Mouse (Mus musculus): Measurements from ENCODE around the gene Myb. TPM values are rescaled to one million over a fixed set of nuclear protein-coding genes. Genes with fewer than 3 reads are reported as not detected.
A peak's percentile ranks its signal among the peaks of the same experiment; 100 is the strongest.

Gene Myb
- polyA plus RNA-seq, 1 experiment, result 334 TPM

- WGBS, result 61% methylated on average over 10 of the region's 10 CpGs
Measured at GRCm38 (mm10) chr10:21192436-21192835, 31.7 kb upstream of the Myb start.

GRCm38 (mm10) chr10:21189756-21190397, 29.1 kb upstream of the Myb start:
- 91% methylated on average over 9 of the region's 9 CpGs for WGBS
- Histone ChIP-seq H3K4me3 (ENCODE audit: control insufficient read depth, insufficient read depth, low read length) (no peak overlapping the region), H3K36me3 (ENCODE audit: control insufficient read depth, insufficient read depth, low read length) (no peaks in the 10 kb centered on the region), H3K27me3 (ENCODE audit: control insufficient read depth, insufficient read depth, low read length) (no peaks in the 10 kb centered on the region), H3K27ac (ENCODE audit: control insufficient read depth, insufficient read depth, low read length) (no peak overlapping the region), H3K4me1 (replicated peaks; ENCODE audit: control insufficient read depth, insufficient read depth, low read length) (peaks cover 43% of the 10 kb centered on the region)
- DNase-seq, result no peak
- no peak for TF ChIP-seq POLR2A (IDR thresholded peaks at IDR 0.05; ENCODE audit: control insufficient read depth, extremely low read depth, insufficient read depth, low read length, poor library complexity)
- TF ChIP-seq CTCF (IDR thresholded peaks at IDR 0.05; ENCODE audit: borderline replicate concordance, control insufficient read depth, extremely low read depth, insufficient read depth, low read length, poor library complexity), result no peak

More at GRCm38 (mm10) chr10:21192436-21192835, 31.7 kb upstream of the Myb start:
- no peaks in the 10 kb centered on the region for H3K27me3 ChIP-seq (ENCODE audit: control insufficient read depth, insufficient read depth, low read length)
- TF ChIP-seq CTCF (IDR thresholded peaks at IDR 0.05; ENCODE audit: borderline replicate concordance, control insufficient read depth, extremely low read depth, insufficient read depth, low read length, poor library complexity), result no peak
- TF ChIP-seq POLR2A (IDR thresholded peaks at IDR 0.05; ENCODE audit: control insufficient read depth, extremely low read depth, insufficient read depth, low read length, poor library complexity), result no peak
- peak overlapping the region; percentile 52; the same call in 1 of the 2 replicates for H3K27ac ChIP-seq (ENCODE audit: control insufficient read depth, insufficient read depth, low read length)
- peaks cover 47% of the 10 kb centered on the region for H3K4me1 ChIP-seq (replicated peaks; ENCODE audit: control insufficient read depth, insufficient read depth, low read length)
- no peaks in the 10 kb centered on the region for H3K36me3 ChIP-seq (ENCODE audit: control insufficient read depth, insufficient read depth, low read length)
- H3K4me3 ChIP-seq (ENCODE audit: control insufficient read depth, insufficient read depth, low read length), result no peak overlapping the region
- DNase-seq, result no peak

GRCm38 (mm10) chr10:21189275-21189601, 28.5 kb upstream of the Myb start:
- 30% methylated on average over 8 of the region's 8 CpGs for WGBS
- H3K4me3 ChIP-seq (ENCODE audit: control insufficient read depth, insufficient read depth, low read length), result no peak overlapping the region
- no peaks in the 10 kb centered on the region for H3K36me3 ChIP-seq (ENCODE audit: control insufficient read depth, insufficient read depth, low read length)
- no peak for TF ChIP-seq CTCF (IDR thresholded peaks at IDR 0.05; ENCODE audit: borderline replicate concordance, control insufficient read depth, extremely low read depth, insufficient read depth, low read length, poor library complexity)
- TF ChIP-seq POLR2A (IDR thresholded peaks at IDR 0.05; ENCODE audit: control insufficient read depth, extremely low read depth, insufficient read depth, low read length, poor library complexity), result no peak
- DNase-seq, result no peak
- H3K27me3 ChIP-seq (ENCODE audit: control insufficient read depth, insufficient read depth, low read length), result no peaks in the 10 kb centered on the region
- peaks cover 40% of the 10 kb centered on the region for H3K4me1 ChIP-seq (replicated peaks; ENCODE audit: control insufficient read depth, insufficient read depth, low read length)
- no peak overlapping the region for H3K27ac ChIP-seq (ENCODE audit: control insufficient read depth, insufficient read depth, low read length)

GRCm38 (mm10) chr10:21188564-21189274, 27.9 kb upstream of the Myb start:
- Histone ChIP-seq H3K4me1 (replicated peaks; ENCODE audit: control insufficient read depth, insufficient read depth, low read length) (peaks cover 35% of the 10 kb centered on the region), H3K27ac (ENCODE audit: control insufficient read depth, insufficient read depth, low read length) (peak overlapping the region; percentile 56), H3K4me3 (ENCODE audit: control insufficient read depth, insufficient read depth, low read length) (peak overlapping the region; percentile 37), H3K36me3 (ENCODE audit: control insufficient read depth, insufficient read depth, low read length) (no peaks in the 10 kb centered on the region), H3K27me3 (ENCODE audit: control insufficient read depth, insufficient read depth, low read length) (no peaks in the 10 kb centered on the region)
- TF ChIP-seq CTCF (IDR thresholded peaks at IDR 0.05; ENCODE audit: borderline replicate concordance, control insufficient read depth, extremely low read depth, insufficient read depth, low read length, poor library complexity) (no peak), POLR2A (IDR thresholded peaks at IDR 0.05; ENCODE audit: control insufficient read depth, extremely low read depth, insufficient read depth, low read length, poor library complexity) (no peak)
- 6% methylated on average over 11 of the region's 11 CpGs for WGBS
- peak; percentile 78 for DNase-seq

DNA sequence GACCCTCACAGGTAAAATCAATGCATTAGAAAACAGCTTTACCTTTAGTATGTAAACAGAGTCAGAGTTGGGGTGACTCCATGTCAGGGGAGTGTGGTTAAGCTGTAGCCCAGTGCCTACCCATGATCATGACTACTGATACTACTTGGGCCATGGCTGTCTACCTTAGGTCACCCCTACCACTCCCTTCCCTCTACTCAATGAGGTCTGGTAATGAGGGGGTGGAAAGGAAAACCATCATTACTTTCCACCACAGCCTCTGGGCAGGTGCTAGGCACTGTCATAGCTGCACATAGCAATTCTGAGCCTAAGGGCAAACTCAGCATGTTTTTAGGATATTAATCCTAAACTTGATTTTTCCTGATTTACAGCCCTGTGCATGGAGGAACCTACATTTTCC, 27.1 kb upstream of the Myb start:
- H3K4me1 ChIP-seq (replicated peaks; ENCODE audit: control insufficient read depth, insufficient read depth, low read length), result peaks cover 31% of the 10 kb centered on the region
- peak overlapping the region; percentile 86 for H3K27ac ChIP-seq (ENCODE audit: control insufficient read depth, insufficient read depth, low read length)
- no peaks in the 10 kb centered on the region for H3K27me3 ChIP-seq (ENCODE audit: control insufficient read depth, insufficient read depth, low read length)
- H3K4me3 ChIP-seq (ENCODE audit: control insufficient read depth, insufficient read depth, low read length), result no peak overlapping the region
- no peaks in the 10 kb centered on the region for H3K36me3 ChIP-seq (ENCODE audit: control insufficient read depth, insufficient read depth, low read length)
- TF ChIP-seq CTCF (IDR thresholded peaks at IDR 0.05; ENCODE audit: borderline replicate concordance, control insufficient read depth, extremely low read depth, insufficient read depth, low read length, poor library complexity) (no peak), POLR2A (IDR thresholded peaks at IDR 0.05; ENCODE audit: control insufficient read depth, extremely low read depth, insufficient read depth, low read length, poor library complexity) (no peak)
- peak; percentile 40 for DNase-seq

- peak; percentile 65 for DNase-seq
- TF ChIP-seq POLR2A (IDR thresholded peaks at IDR 0.05; ENCODE audit: control insufficient read depth, extremely low read depth, insufficient read depth, low read length, poor library complexity) (0 out of 2 replicates have a peak, but pooled peaks have one; percentile 39), CTCF (IDR thresholded peaks at IDR 0.05; ENCODE audit: borderline replicate concordance, control insufficient read depth, extremely low read depth, insufficient read depth, low read length, poor library complexity) (no peak)
Measured at GRCm38 (mm10) chr10:21186733-21187132, 25.9 kb upstream of the Myb start.

More at GRCm38 (mm10) chr10:21186733-21187132, 25.9 kb upstream of the Myb start:
- Histone ChIP-seq H3K36me3 (ENCODE audit: control insufficient read depth, insufficient read depth, low read length) (no peaks in the 10 kb centered on the region), H3K27me3 (ENCODE audit: control insufficient read depth, insufficient read depth, low read length) (no peaks in the 10 kb centered on the region), H3K27ac (ENCODE audit: control insufficient read depth, insufficient read depth, low read length) (peak overlapping the region; percentile 100), H3K4me3 (ENCODE audit: control insufficient read depth, insufficient read depth, low read length) (peak overlapping the region; percentile 56), H3K4me1 (replicated peaks; ENCODE audit: control insufficient read depth, insufficient read depth, low read length) (peaks cover 23% of the 10 kb centered on the region)
- 11% methylated on average over 5 of the region's 5 CpGs for WGBS

Measured in thymus, adult 2 months (tissue).